ENCODE assay signal across 8 mouse cellular contexts in the genomic region with DNA sequence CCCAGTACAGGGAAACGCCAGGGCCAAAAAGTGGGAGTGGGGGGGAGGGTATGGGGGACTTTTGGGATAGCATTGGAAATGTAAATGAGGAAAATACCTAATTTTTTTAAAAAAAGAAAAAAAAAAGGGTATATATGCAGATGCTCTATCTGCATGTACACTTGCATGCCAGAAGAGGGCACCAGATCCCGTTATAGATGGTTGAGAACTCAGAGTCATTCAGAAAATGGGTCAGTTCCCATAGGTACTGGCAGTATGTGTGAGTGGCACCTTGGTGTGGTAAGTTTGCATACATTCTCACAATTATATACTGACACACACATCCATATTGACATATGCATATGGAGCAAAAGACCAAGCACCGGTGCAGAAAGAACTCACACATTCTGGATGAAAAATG. TPM values are rescaled to one million over a fixed set of nuclear protein-coding genes. Genes with fewer than 3 reads are reported as not detected.
DNase-seq lines count a peak whose midpoint lies in the region; ATAC-seq and TF ChIP-seq lines count a peak whose summit lies in the region.
"Not testable (repeated sequence)": the region's sequence is repeated elsewhere in the genome, so short reads cannot be mapped to it uniquely, and the experiment has no call there.

No protein-coding gene starts in this region.

- not testable (repeated sequence) for H3K4me2 ChIP-seq in lung, postnatal 0 days (replicated peaks; ENCODE audit: low read depth, low read length)

- intact Hi-C loops in heart, postnatal 14 days (cut with DNase I) = loop anchor here (2.0 kb wide), 1 partner anchor 183 kb away; a partner anchor contains a TSS

- not testable (repeated sequence) for H3K4me1 ChIP-seq in lung, postnatal 0 days (ENCODE audit: insufficient read depth, low read depth, low read length)

- H3K27me3 ChIP-seq in lung, postnatal 0 days (replicated peaks; ENCODE audit: insufficient read depth, low read length) = not testable (repeated sequence)

- H3K9ac ChIP-seq in lung, postnatal 0 days (replicated peaks; ENCODE audit: low read depth) = not testable (repeated sequence)

- WGBS in lung, postnatal 0 days = 19% methylated on average over 3 of the region's 3 CpGs

- not testable (repeated sequence) for TF ChIP-seq EP300 in lung, postnatal 0 days (IDR thresholded peaks at IDR 0.05)

- not testable (repeated sequence) for H3K36me3 ChIP-seq in lung, postnatal 0 days (ENCODE audit: insufficient read depth, low read length)

- not testable (repeated sequence) for ATAC-seq in lung, postnatal 0 days

- peak; percentile 52 for DNase-seq in MEL-GATA-1-ER (ENCODE audit: extremely low read depth, low read depth)
- peak; percentile 32 for DNase-seq in c-Kit-negative CD71-positive TER-119-positive erythroid progenitor cells, embryonic 14.5 days (ENCODE audit: low read depth, low spot score)
- peak; percentile 59 for DNase-seq in embryo, embryonic 11 days
- DNase-seq in heart, postnatal 14 days = peak; percentile 34 to 68
- DNase-seq in layer of hippocampus, adult 2 months (ENCODE audit: low spot score in 2 of 2) = peak; percentile 19 to 33
- DNase-seq in lung, postnatal 0 days (ENCODE audit: low spot score) = peak; percentile 86
- DNase-seq in right cerebral cortex, adult 18-20 months = peak; percentile 55
- peak; percentile 45 for DNase-seq in urinary bladder, postnatal 25 days (ENCODE audit: low spot score)

- TF ChIP-seq CTCF in layer of hippocampus, adult 2 months (conservative IDR thresholded peaks at IDR 0.05) = peak; percentile 86
- TF ChIP-seq CTCF in lung, postnatal 0 days (IDR thresholded peaks at IDR 0.05) = peak; percentile 81

- not testable (repeated sequence) for H3K27ac ChIP-seq in layer of hippocampus, adult 2 months; lung, postnatal 0 days (ENCODE audit: low read length)

- not testable (repeated sequence) for H3K9me3 ChIP-seq in lung, postnatal 0 days (ENCODE audit: low read length)

- H3K4me3 ChIP-seq in layer of hippocampus, adult 2 months; lung, postnatal 0 days (ENCODE audit: low read depth, low read length): not testable (repeated sequence)

RNA-seq across cellular contexts. Expression of a gene that starts 3.2 kb away (rescaled TPM):
- 1 to 10 TPM; 8.9 to 9.9 TPM for total RNA-seq in heart, postnatal 14 days (2021)
- total RNA-seq in layer of hippocampus, adult 2 months (2021) = 10 to 100 TPM; 15.2 to 19.1 TPM
- polyA plus RNA-seq in lung, postnatal 0 days (2015; fragmentation: Nextera tagmentation; extraction: Ambion mirVana) = 12.2 and 12.7 TPM in 2 replicates

RNA-seq across cellular contexts. Expression of a gene that starts 10.2 kb away (rescaled TPM):
- total RNA-seq in heart, postnatal 14 days (2021) = 10 to 100 TPM; 45.6 to 46.6 TPM
- 10 to 100 TPM; 54.9 to 56.8 TPM for total RNA-seq in layer of hippocampus, adult 2 months (2021)
- 84.7 and 87.7 TPM in 2 replicates for polyA plus RNA-seq in lung, postnatal 0 days (2015; fragmentation: Nextera tagmentation; extraction: Ambion mirVana)

RNA-seq across cellular contexts. Expression of a gene that starts 19.3 kb away (rescaled TPM):
- total RNA-seq in heart, postnatal 14 days (2021) = 10 to 100 TPM in 1 of 2 experiments, 1 to 10 TPM in 1; 9.9 to 11.7 TPM
- 1 to 10 TPM; 7.2 to 8.9 TPM for total RNA-seq in layer of hippocampus, adult 2 months (2021)
- polyA plus RNA-seq in lung, postnatal 0 days (2015; fragmentation: Nextera tagmentation; extraction: Ambion mirVana) = 8.7 and 8.9 TPM in 2 replicates

RNA-seq across cellular contexts. Expression of a gene that starts 47.2 kb away (rescaled TPM):
- 10 to 100 TPM; 13.5 to 16.3 TPM for total RNA-seq in heart, postnatal 14 days (2021)
- total RNA-seq in layer of hippocampus, adult 2 months (2021) = 10 to 100 TPM; 27.4 to 30.6 TPM
- polyA plus RNA-seq in lung, postnatal 0 days (2015; fragmentation: Nextera tagmentation; extraction: Ambion mirVana) = 20.1 and 22.8 TPM in 2 replicates

Comparison
In these comparisons a context has a peak if more than half of its experiments do, and no peak if none do; other contexts are left out.
1. DNase-seq: peak in every context shown above with its lines; median percentile 86 in lung, postnatal 0 days; 59 in embryo, embryonic 11 days; 55 in right cerebral cortex, adult 18-20 months; 52 in MEL-GATA-1-ER; 51 in heart, postnatal 14 days; 45 in urinary bladder, postnatal 25 days; 32 in c-Kit-negative CD71-positive TER-119-positive erythroid progenitor cells, embryonic 14.5 days; 26 in layer of hippocampus, adult 2 months.